Mouse (Mus musculus) bone marrow macrophage, adult 2 months (primary cell): ENCODE data around the gene Hist2h2aa2. TPM values are rescaled to one million over a fixed set of nuclear protein-coding genes. Genes with fewer than 3 reads are reported as not detected.
"Not testable (repeated sequence)": the region's sequence is repeated elsewhere in the genome, so short reads cannot be mapped to it uniquely, and the experiment has no call there.

Experiments used
- H3K27ac ChIP-seq: 2 replicates; pipeline ENCODE4 v1.5.1; 2012; ENCODE audit warnings: low read depth, low read length; ENCODE audit not compliant: insufficient read depth
- H3K4me1 ChIP-seq: 2 replicates; pipeline ENCODE4 v1.6.1; 2012; ENCODE audit warnings: low read length; ENCODE audit not compliant: control insufficient read depth, insufficient read depth
- H3K4me3 ChIP-seq: 2 replicates; pipeline ENCODE4 v1.5.1; 2012; ENCODE audit warnings: mild to moderate bottlenecking, low read length, moderate library complexity; ENCODE audit not compliant: insufficient read depth
- CTCF ChIP-seq: IDR thresholded peaks from 2 replicates; pipeline ENCODE4 v1.5.1; 2012; ENCODE audit warnings: low read depth, mild to moderate bottlenecking, low read length, moderate library complexity
- POLR2A ChIP-seq: IDR thresholded peaks from 2 replicates; pipeline ENCODE4 v1.6.1; 2012; ENCODE audit warnings: mild to moderate bottlenecking, low read depth, low read length, borderline replicate concordance
- polyA plus RNA-seq: library from polyadenylated mRNA; stranded (reverse); fragments of >200 nt; gene quantifications from 2 replicates; pipeline ENCODE4 v1.2.4, GENCODE M21; 2012; ENCODE audit not compliant: missing spikeins, insufficient read depth, insufficient read length

The Hist2h2aa2 gene
- polyA plus RNA-seq, 1 experiment = 14.5 TPM

DNA sequence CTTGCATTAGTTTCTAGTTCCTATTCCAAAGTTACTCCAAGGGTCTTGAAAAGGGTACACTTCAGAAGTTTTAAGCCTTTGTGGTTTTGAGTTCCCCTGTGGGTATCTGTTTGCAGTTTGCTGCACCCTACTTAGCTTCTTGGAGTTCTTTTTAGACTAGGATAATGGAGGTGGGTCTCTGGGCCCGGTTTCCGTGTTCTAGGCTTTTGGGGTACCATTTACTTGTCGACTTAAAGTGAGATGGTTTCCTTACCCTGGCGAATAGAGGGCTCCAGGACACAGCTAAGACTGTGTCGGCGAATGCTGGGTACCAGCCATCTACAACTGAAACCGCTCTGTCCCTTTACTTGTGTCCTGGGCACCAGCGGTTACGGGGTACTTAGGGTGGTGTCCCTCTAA, 18.4 kb downstream of the Hist2h2aa2 start:
- peak overlapping the region; percentile 80 for H3K27ac ChIP-seq
- peaks cover 31% of the 10 kb centered on the region for H3K4me1 ChIP-seq
- no peak for TF ChIP-seq CTCF
- TF ChIP-seq POLR2A = no peak
- peak overlapping the region; percentile 69 for H3K4me3 ChIP-seq

DNA sequence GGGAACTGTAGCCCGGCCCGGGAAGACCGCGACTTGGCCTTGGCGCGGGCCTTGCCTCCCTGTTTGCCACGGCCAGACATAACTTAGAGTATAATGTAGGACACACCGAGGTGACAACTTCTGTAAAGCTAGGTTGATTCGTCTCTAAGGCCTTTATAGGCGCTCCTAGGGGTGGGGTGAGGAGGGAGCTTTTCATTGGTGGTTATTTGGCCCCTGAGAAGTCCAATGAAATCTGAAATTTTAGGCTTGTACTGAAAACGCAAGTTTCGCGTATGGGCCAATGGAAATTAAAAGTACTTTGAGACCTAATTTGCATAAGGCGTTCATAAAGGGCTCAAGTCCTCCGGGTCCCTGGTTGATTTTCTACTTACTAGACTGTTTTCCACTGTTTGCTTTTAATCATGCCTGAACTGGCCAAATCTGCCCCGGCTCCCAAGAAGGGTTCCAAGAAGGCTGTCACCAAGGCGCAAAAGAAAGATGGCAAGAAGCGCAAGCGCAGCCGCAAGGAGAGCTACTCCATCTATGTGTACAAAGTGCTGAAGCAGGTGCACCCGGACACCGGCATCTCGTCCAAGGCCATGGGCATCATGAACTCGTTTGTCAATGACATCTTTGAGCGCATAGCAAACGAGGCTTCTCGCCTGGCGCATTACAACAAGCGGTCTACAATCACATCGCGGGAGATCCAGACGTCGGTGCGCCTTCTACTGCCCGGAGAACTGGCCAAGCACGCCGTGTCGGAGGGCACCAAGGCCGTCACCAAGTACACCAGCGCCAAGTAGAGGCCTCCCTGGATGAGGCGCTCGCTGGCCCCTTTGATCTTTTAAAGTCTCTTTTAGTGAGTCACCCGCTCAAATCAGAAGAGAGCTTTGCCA, 19.1 kb downstream of the Hist2h2aa2 start, which contains the start of the genes Hist2h2ac and Hist2h2be:
TSS of gene Hist2h2ac (minus strand) at position 116 of the 875 bp plus-strand sequence.
TSS of gene Hist2h2be (plus strand) at position 355 of the 875 bp plus-strand sequence.
- H3K4me3 ChIP-seq = peak within 1 kb of the TSS; percentile 83

DNA sequence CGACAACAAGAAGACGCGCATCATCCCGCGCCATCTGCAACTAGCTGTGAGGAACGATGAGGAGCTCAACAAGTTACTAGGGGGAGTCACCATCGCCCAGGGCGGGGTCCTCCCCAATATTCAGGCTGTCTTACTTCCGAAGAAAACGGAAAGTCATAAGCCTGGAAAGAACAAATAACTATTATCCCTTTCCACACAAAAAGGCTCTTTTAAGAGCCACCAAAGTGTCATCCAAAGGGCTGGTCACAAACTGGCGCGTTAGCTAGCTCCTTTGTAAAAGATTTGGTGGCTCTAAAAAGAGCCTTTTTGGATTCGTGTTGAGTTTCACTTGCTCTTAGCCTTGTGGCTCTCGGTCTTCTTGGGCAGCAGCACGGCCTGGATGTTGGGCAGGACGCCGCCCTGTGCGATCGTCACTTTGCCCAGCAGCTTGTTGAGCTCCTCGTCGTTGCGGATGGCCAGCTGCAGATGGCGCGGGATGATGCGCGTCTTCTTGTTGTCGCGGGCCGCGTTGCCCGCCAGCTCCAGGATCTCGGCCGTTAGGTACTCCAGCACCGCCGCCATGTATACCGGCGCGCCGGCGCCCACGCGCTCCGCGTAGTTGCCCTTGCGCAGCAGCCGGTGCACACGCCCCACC, 19.8 kb downstream of the Hist2h2aa2 start:
- Histone ChIP-seq H3K4me3 (peak overlapping the region; percentile 83), H3K27ac (peak overlapping the region; percentile 94), H3K4me1 (peaks cover 20% of the 10 kb centered on the region)
- TF ChIP-seq POLR2A = 0 out of 2 replicates have a peak, but pooled peaks have one; percentile 3

More for the DNA sequence above, 19.1 kb downstream of the Hist2h2aa2 start, which contains the start of the genes Hist2h2ac and Hist2h2be:
- peak within 1 kb of the TSS; percentile 94 for H3K27ac ChIP-seq
- TF ChIP-seq CTCF = no peak
- TF ChIP-seq POLR2A = 0 out of 2 replicates have a peak, but pooled peaks have one; percentile 85
- H3K4me1 ChIP-seq = peaks cover 27% of the 10 kb centered on the region

DNA sequence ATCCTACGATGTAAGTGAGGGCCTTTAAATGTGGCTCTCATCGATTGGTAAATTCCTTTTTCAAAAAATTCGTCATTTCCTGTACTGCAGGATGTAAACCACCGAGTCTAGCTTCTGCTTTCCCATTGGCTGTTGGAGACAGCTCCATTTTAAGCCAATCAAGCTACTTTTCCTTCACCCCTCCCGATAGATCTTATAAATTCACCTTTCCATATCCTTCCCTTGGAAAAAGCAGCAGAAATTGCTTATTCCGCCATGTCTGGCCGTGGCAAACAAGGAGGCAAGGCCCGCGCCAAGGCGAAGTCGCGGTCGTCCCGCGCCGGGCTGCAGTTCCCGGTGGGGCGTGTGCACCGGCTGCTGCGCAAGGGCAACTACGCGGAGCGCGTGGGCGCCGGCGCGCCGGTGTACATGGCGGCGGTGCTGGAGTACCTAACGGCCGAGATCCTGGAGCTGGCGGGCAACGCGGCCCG, 20.4 kb downstream of the Hist2h2aa2 start, which contains the start of the genes Bola1 and Hist2h2ab:
TSS of gene Bola1 (minus strand) at position 49 of the 470 bp plus-strand sequence.
TSS of gene Hist2h2ab (plus strand) at position 205 of the 470 bp plus-strand sequence.
- TF ChIP-seq POLR2A (no peak), CTCF (no peak)
- H3K4me1 ChIP-seq = peaks cover 14% of the 10 kb centered on the region
- peak within 1 kb of the TSS; percentile 83 for H3K4me3 ChIP-seq
- peak within 1 kb of the TSS; percentile 94 for H3K27ac ChIP-seq

DNA sequence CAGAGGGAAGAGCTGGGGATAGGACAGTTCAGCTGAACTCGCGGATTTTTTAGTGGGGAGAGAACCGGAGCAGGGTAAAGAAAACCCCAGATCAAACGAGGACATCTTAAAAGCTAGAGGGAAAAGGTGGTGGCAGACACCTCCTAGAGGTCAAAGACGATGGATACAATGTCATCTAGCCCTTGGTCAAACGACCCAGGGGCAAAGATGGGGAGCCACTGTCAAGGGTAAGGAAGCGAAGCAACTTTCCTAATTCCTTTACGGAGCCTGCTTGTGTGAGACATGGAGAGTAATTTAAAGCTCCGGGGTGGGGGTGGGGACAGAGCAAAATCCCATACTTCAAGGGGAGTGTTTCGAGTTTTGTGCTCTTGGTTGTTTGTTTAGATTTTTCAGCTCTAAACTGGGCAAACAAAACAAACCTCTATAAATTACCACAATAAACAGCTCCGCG, 20.9 kb downstream of the Hist2h2aa2 start:
- Histone ChIP-seq H3K4me1 (peaks cover 11% of the 10 kb centered on the region), H3K27ac (peak overlapping the region; percentile 94), H3K4me3 (peak overlapping the region; percentile 83)
- no peak for TF ChIP-seq POLR2A
- TF ChIP-seq CTCF = peak; percentile 47; the same call in 1 of the 2 replicates

DNA sequence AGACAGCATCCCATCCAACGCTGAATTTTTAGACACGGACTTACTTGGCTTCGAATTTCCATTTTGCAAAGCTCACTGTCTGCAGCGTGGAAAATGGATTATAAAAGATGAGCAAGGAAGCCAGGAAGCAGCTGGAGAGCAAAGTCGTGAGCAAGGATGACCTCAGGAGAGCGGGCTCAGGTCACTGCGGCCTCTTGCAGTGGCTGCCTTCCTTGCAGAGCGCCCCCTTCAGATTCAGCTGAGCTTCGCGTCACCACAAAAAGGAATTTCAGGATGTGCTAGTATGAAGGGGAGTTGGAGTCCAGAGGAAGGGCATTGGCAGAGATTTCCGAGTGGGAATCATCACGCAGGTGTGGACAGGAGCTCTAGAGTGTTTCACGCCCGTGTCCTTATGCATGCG, 30.8 kb downstream of the Hist2h2aa2 start:
- Histone ChIP-seq H3K27ac (no peak overlapping the region), H3K4me3 (no peak overlapping the region), H3K4me1 (peaks cover 3% of the 10 kb centered on the region; the same call in 1 of the 2 replicates)
- TF ChIP-seq POLR2A (no peak), CTCF (0 out of 2 replicates have a peak, but pooled peaks have one; percentile 13)

DNA sequence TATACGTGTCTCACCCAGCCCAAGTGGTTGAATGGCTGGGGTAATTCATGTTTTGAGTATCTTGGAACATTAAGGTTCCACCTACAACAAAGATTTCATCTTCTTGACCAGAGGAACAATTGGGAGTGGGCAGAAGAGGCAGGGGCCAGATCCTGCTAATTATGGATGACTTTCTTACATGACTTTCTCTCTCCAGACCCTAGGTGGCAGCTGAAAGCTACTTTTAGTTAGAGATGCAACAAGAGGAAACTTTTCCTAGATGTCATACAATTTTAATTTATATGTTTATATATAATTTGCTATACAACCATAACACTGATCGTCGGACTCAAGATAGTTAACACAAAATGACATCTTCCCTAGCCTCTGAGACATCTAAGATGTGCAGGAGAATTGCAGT, 32.3 kb downstream of the Hist2h2aa2 start:
- H3K4me1 ChIP-seq = no peaks in the 10 kb centered on the region
- no peak for TF ChIP-seq POLR2A
- no peak for TF ChIP-seq CTCF
- no peak overlapping the region for H3K27ac ChIP-seq
- H3K4me3 ChIP-seq = no peak overlapping the region

DNA sequence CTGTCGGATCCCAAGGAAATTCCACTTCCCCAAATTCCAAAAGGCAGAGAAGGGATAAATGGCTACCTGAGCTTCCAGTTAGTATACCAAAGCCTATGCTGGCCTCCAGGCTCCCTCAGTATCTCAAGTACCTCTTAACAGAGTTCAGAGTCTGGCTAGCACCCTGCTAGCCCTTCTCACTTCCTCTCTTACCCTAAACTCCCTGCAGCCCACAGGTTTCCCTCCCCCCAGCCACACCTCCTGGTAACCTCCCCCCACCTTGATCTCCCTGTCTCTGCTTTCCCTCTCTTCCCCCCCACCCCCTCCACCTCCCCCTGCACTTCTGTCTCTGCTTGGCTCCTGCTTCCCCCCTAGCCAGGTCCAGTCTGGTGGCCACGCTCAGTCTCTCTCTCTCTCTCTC, 40.3 kb downstream of the Hist2h2aa2 start:
- H3K4me3 ChIP-seq = no peak overlapping the region
- no peak overlapping the region for H3K27ac ChIP-seq
- H3K4me1 ChIP-seq = peaks cover 11% of the 10 kb centered on the region
- TF ChIP-seq POLR2A (no peak), CTCF (no peak)

DNA sequence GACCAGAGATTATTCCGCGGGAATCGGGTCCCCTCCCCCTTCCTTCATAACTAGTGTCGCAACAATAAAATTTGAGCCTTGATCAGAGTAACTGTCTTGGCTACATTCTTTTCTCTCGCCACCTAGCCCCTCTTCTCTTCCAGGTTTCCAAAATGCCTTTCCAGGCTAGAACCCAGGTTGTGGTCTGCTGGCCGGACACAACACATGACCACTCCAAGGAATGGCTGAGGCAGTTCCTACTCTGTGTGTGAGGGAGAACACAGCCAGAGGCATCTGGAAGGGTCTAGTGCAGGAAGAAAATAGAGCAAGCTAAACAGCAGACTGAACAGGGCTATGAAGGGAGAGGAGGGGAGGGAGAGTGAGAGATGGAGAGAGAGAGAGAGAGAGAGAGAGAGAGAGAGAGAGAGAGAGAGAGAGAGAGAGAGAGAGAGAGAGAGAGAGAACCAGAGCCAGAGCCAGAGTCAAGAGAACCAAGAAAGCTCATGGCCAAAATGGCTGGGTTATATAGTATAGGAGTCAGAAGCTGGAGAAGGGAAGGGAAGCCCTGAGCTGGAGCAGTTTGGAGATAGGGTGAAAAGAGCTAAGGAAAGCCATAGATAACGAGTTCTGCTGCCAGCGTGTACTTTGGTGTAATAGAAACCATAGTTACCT, 41.4 kb downstream of the Hist2h2aa2 start:
- not testable (repeated sequence) for H3K4me3 ChIP-seq, H3K27ac ChIP-seq
- H3K4me1 ChIP-seq = peaks cover 11% of the 10 kb centered on the region

DNA sequence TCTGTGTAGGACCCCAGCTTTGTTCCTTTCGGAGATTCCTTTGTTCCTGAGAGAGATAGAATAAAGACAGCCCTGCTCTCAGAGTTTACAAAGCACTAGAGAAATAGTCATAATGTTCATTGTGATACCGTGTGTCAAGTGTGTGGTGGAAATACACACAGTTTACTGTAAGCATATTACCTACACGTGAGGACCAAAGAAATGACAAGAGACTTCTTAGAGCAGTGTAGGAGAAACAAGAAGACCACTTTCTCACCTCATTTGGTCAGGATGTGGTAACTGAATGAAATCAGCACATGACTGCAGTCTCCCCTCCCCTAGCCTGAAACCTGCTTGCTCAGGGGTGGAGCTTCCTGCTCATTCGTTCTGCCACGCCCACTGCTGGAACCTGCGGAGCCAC, 41.9 kb downstream of the Hist2h2aa2 start:
- H3K4me1 ChIP-seq = peaks cover 11% of the 10 kb centered on the region
- 0 out of 2 replicates have a peak overlapping the region, but pooled peaks have one; percentile 9 for H3K4me3 ChIP-seq
- no peak overlapping the region for H3K27ac ChIP-seq
- no peak for TF ChIP-seq POLR2A
- TF ChIP-seq CTCF = no peak
